In genomic region chr3:38776743-38777366, GRCm38 (mm10) we compare ENCODE assay signal across 20 mouse cellular contexts.
A peak's percentile ranks its signal among the peaks of the same experiment; 100 is the strongest.
DNase-seq lines count a peak whose midpoint lies in the region; ATAC-seq lines count a peak whose summit lies in the region.
"Had no signal": no experiment of that assay in that cellular context is flagged by ENCODE, and none has a peak within 500 bp of the region (broad histone marks: within the 10 kb centered on the region; RNA-seq: fewer than 3 reads in every experiment).

No protein-coding gene starts in this region.

- DNase-seq in embryo, embryonic 10 days (ENCODE audit: low spot score) = peak; percentile 29
- no peak for DNase-seq in embryo, embryonic 9.5 days (ENCODE audit: extremely low spot score)
- DNase-seq in hindbrain, embryonic 14.5 days (ENCODE audit: low spot score) = no peak
- DNase-seq in embryo, embryonic 10.5 days (ENCODE audit: low spot score) = peak; percentile 15
- DNase-seq in adrenal gland, postnatal 10 days = no peak
- no peak for DNase-seq in adrenal gland, postnatal 36 days
- DNase-seq: adrenal gland, postnatal 25 days; cerebellum, adult 18-20 months; gastrocnemius, postnatal 14 days; kidney, adult 11 months; right cerebral cortex, postnatal 4 days had no signal

- H3K4me2 ChIP-seq in hindbrain, embryonic 12.5 days (replicated peaks) = no peak overlapping the region
- H3K4me2 ChIP-seq in hindbrain, embryonic 14.5 days (replicated peaks) = no peak overlapping the region
- no peak overlapping the region for H3K4me2 ChIP-seq in midbrain, embryonic 12.5 days (replicated peaks)
- H3K4me2 ChIP-seq: embryonic facial prominence, embryonic 13.5 days; limb, embryonic 15.5 days had no signal

- no peaks in the 10 kb centered on the region for H3K9me3 ChIP-seq in hindbrain, embryonic 12.5 days (replicated peaks)
- H3K9me3 ChIP-seq in hindbrain, embryonic 14.5 days (ENCODE audit: control insufficient read depth, low read length) = no peaks in the 10 kb centered on the region
- H3K9me3 ChIP-seq in midbrain, embryonic 12.5 days = no peaks in the 10 kb centered on the region
- H3K9me3 ChIP-seq: embryonic facial prominence, embryonic 13.5 days; heart, embryonic 10.5 days; limb, embryonic 15.5 days had no signal

- 55% methylated on average over 4 of the region's 4 CpGs for WGBS in hindbrain, embryonic 12.5 days
- WGBS in hindbrain, embryonic 14.5 days = 23% methylated on average over 4 of the region's 4 CpGs
- 27% methylated on average over 4 of the region's 4 CpGs for WGBS in midbrain, embryonic 12.5 days

- peaks cover 7% of the 10 kb centered on the region for H3K4me1 ChIP-seq in hindbrain, embryonic 12.5 days
- H3K4me1 ChIP-seq in hindbrain, embryonic 14.5 days (replicated peaks; ENCODE audit: control insufficient read depth, insufficient read depth, low read length) = no peaks in the 10 kb centered on the region
- peaks cover 8% of the 10 kb centered on the region for H3K4me1 ChIP-seq in midbrain, embryonic 12.5 days
- H3K4me1 ChIP-seq: embryonic facial prominence, embryonic 13.5 days; heart, embryonic 10.5 days; limb, embryonic 15.5 days had no signal

- H3K36me3 ChIP-seq in hindbrain, embryonic 12.5 days = no peaks in the 10 kb centered on the region
- no peaks in the 10 kb centered on the region for H3K36me3 ChIP-seq in hindbrain, embryonic 14.5 days (replicated peaks; ENCODE audit: control insufficient read depth, insufficient read depth)
- no peaks in the 10 kb centered on the region for H3K36me3 ChIP-seq in midbrain, embryonic 12.5 days
- H3K36me3 ChIP-seq: embryonic facial prominence, embryonic 13.5 days; heart, embryonic 10.5 days; limb, embryonic 15.5 days had no signal

- H3K27ac ChIP-seq in hindbrain, embryonic 12.5 days = peak overlapping the region; percentile 69
- H3K27ac ChIP-seq in hindbrain, embryonic 14.5 days = no peak overlapping the region
- H3K27ac ChIP-seq in midbrain, embryonic 12.5 days (replicated peaks) = peak overlapping the region; percentile 63
- H3K27ac ChIP-seq: embryonic facial prominence, embryonic 13.5 days; heart, embryonic 10.5 days; kidney, postnatal 0 days; limb, embryonic 15.5 days; stomach, postnatal 0 days had no signal

- H3K27me3 ChIP-seq in hindbrain, embryonic 12.5 days = no peaks in the 10 kb centered on the region
- no peaks in the 10 kb centered on the region for H3K27me3 ChIP-seq in hindbrain, embryonic 14.5 days (ENCODE audit: control insufficient read depth, insufficient read depth, low read length)
- no peaks in the 10 kb centered on the region for H3K27me3 ChIP-seq in midbrain, embryonic 12.5 days
- H3K27me3 ChIP-seq: embryonic facial prominence, embryonic 13.5 days; limb, embryonic 15.5 days had no signal

- ATAC-seq in hindbrain, embryonic 12.5 days (ENCODE audit: low FRiP score) = peak; percentile 81; the same call in 1 of the 2 replicates
- ATAC-seq in hindbrain, embryonic 14.5 days (ENCODE audit: low FRiP score) = no peak
- ATAC-seq in midbrain, embryonic 12.5 days (ENCODE audit: low FRiP score, low read depth) = peak; percentile 88
- ATAC-seq: lung, postnatal 0 days; Patski had no signal

- H3K9ac ChIP-seq in hindbrain, embryonic 12.5 days = no peak overlapping the region
- no peak overlapping the region for H3K9ac ChIP-seq in hindbrain, embryonic 14.5 days
- H3K9ac ChIP-seq in midbrain, embryonic 12.5 days (replicated peaks) = no peak overlapping the region
- H3K9ac ChIP-seq: embryonic facial prominence, embryonic 13.5 days; limb, embryonic 15.5 days had no signal

- no peak overlapping the region for H3K4me3 ChIP-seq in hindbrain, embryonic 12.5 days
- no peak overlapping the region for H3K4me3 ChIP-seq in hindbrain, embryonic 14.5 days (replicated peaks; ENCODE audit: low read length)
- no peak overlapping the region for H3K4me3 ChIP-seq in midbrain, embryonic 12.5 days
- H3K4me3 ChIP-seq: embryonic facial prominence, embryonic 13.5 days; heart, embryonic 10.5 days; limb, embryonic 15.5 days had no signal

Comparison
In these comparisons a context has a peak if more than half of its experiments do, and no peak if none do; other contexts are left out.
1. DNase-seq: peak in embryo, embryonic 10 days (single experiment) and embryo, embryonic 10.5 days (single experiment); none in embryo, embryonic 9.5 days (single experiment), hindbrain, embryonic 14.5 days (single experiment), adrenal gland, postnatal 10 days (single experiment) and adrenal gland, postnatal 36 days (0 of 2).